Mouse (Mus musculus): ENCODE measurements at regions not wholly inside any gene's neighbourhood (a gene's known extent, or its start where the extent isn't known, plus 50 kb on each side); places are given as distances from the start of the nearest gene placed in this dataset.

DNA sequence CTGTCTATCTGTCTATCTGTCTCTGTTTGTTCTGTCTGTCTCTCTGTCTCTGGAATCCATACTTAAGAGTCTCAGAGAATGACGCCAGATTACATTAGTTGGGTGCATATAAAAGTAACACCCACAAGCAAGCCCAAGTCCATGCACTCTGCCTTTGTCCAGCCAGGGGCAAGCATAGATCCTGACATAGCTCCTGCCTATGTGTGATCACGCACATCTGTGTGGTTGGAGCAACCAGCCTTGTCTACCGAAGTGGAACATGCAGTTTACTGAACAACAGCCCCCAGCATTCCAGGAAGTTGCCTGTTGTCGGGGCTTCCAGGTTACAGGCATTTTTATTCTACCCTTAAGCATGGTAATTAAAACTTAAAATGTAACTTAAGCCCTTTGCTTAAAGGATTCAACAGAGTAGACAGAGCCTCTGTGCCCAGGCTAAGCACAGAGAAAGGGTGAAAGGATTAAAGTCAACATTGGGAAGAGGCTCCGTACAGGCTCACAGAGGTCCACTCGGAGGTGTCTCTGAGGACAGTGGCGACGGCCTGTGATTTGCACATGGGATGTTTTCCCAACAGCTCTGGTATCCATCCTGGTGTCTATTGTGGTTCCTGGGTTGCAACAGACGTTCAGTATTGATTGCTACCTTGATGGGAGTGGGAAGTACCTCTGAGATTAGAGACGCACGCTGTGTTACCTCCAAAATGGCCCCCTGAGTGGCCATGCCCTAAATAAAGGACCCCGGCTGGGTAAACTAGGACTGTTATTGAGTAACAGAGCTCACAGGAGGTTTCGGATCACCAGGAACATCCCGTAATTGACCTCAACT, 363.6 kb downstream of the Ajap1 start:
- H3K27ac ChIP-seq (ENCODE audit: low read depth) = no peak overlapping the region
- H3K4me2 ChIP-seq (ENCODE audit: low read length) = no peak overlapping the region
- no peak overlapping the region for H3K4me3 ChIP-seq (ENCODE audit: low read depth, low read length)
- DNase-seq (ENCODE audit: low spot score) (no peak), ATAC-seq (replicated peaks; ENCODE audit: low FRiP score, low TSS enrichment, low read depth) (no peak)
- H3K27me3 ChIP-seq (replicated peaks; ENCODE audit: control insufficient read depth, insufficient read depth, low read length) = no peaks in the 10 kb centered on the region
- WGBS = 69% methylated on average over 14 of the region's 14 CpGs
- H3K36me3 ChIP-seq (ENCODE audit: control insufficient read depth, insufficient read depth, low read length) = no peaks in the 10 kb centered on the region
- H3K9me3 ChIP-seq (ENCODE audit: control insufficient read depth, low read length) = no peaks in the 10 kb centered on the region
- no peaks in the 10 kb centered on the region for H3K4me1 ChIP-seq (replicated peaks; ENCODE audit: control insufficient read depth, insufficient read depth, low read length)
- no peak overlapping the region for H3K9ac ChIP-seq (ENCODE audit: low read length)

DNA sequence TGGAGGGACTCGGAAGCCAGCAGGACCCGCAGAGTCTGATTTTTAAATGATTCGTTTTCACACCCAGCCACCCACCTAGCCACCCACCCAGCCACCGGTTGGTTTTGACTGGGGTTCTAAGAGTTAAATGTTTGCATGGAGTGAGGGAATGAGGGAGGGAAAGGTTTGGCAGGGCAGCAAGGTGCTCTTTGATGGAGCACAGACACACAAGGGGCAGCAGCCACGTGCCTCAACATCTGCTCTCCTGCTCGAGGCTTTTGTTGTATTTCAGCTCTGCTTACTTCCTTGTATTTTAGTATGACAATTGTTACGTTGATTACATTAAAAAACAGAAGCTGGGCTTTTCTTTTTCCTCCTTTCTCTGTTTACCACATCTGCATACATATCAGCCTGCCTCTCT, 367.6 kb downstream of the Ajap1 start:
- Histone ChIP-seq H3K9me3 (ENCODE audit: control insufficient read depth, low read length) (peaks cover 5% of the 10 kb centered on the region; the same call in 1 of the 2 replicates), H3K9ac (ENCODE audit: low read length) (no peak overlapping the region), H3K4me1 (replicated peaks; ENCODE audit: control insufficient read depth, insufficient read depth, low read length) (0 out of 2 replicates have a peak, but pooled peaks cover 3% of the 10 kb centered on the region), H3K4me2 (ENCODE audit: low read length) (no peak overlapping the region), H3K4me3 (ENCODE audit: low read depth, low read length) (no peak overlapping the region), H3K36me3 (ENCODE audit: control insufficient read depth, insufficient read depth, low read length) (no peaks in the 10 kb centered on the region), H3K27me3 (replicated peaks; ENCODE audit: control insufficient read depth, insufficient read depth, low read length) (no peaks in the 10 kb centered on the region), H3K27ac (ENCODE audit: low read depth) (no peak overlapping the region)
- DNase-seq (ENCODE audit: low spot score) = no peak
- WGBS = 43% methylated on average over 7 of the region's 7 CpGs
- no peak for ATAC-seq (replicated peaks; ENCODE audit: low FRiP score, low TSS enrichment, low read depth)

DNA sequence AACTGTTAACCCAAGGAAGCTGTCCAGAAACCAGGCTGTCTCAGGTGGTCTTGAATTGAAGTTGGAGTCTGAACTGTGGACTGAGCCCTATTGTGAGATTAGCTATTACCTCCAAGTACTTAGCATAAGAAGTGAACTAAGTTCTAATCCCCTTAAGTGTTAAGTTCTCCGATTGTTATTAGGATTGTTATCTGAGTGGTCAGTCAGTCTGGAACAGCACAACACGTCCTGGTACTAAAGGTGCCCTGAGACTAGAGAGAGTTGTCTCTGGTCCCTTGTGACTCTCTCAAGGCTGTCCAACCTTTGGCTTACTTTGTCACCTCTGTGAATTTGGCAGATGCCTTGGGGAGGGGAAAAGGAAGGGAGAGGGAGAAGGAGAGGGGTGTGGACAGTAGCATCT, 369.0 kb downstream of the Ajap1 start:
- Histone ChIP-seq H3K4me1 (replicated peaks; ENCODE audit: control insufficient read depth, insufficient read depth, low read length) (0 out of 2 replicates have a peak, but pooled peaks cover 3% of the 10 kb centered on the region), H3K9ac (ENCODE audit: low read length) (no peak overlapping the region), H3K27me3 (replicated peaks; ENCODE audit: control insufficient read depth, insufficient read depth, low read length) (no peaks in the 10 kb centered on the region), H3K27ac (ENCODE audit: low read depth) (no peak overlapping the region), H3K36me3 (ENCODE audit: control insufficient read depth, insufficient read depth, low read length) (no peaks in the 10 kb centered on the region), H3K9me3 (ENCODE audit: control insufficient read depth, low read length) (peaks cover 5% of the 10 kb centered on the region; the same call in 1 of the 2 replicates), H3K4me3 (ENCODE audit: low read depth, low read length) (no peak overlapping the region), H3K4me2 (ENCODE audit: low read length) (no peak overlapping the region)
- WGBS = 81% methylated on average over 2 of the region's 2 CpGs
- ATAC-seq (replicated peaks; ENCODE audit: low FRiP score, low TSS enrichment, low read depth) (no peak), DNase-seq (ENCODE audit: low spot score) (no peak)

DNA sequence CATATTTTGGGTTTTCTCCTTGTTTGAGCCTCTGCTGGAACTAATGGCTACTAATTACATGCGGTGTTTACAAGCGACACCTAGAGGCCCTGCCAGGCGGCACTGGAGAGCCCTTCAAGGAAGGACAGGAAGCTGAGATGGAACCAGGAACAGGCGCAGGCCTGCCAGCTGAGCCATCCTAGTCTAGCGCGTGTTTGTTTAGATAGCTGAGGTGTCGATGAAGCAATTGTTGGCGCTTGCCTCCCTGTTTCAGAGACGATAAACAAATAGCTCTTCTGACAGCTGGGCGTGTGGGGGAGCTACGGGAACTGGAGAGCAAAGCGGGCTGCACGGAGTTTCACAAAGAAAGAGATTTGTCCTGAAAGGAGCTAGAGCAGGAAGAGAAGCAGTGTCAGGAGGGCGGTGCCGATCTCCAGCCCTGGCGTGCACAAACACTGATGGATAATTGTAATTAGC, 372.3 kb downstream of the Ajap1 start:
- H3K27ac ChIP-seq (ENCODE audit: low read depth) = no peak overlapping the region
- ATAC-seq (replicated peaks; ENCODE audit: low FRiP score, low TSS enrichment, low read depth) = no peak
- 36% methylated on average over 16 of the region's 16 CpGs for WGBS

GRCm38 (mm10) chr4:153098591-153098990, 384.0 kb downstream of the Ajap1 start:
- no peak for ATAC-seq (replicated peaks; ENCODE audit: low FRiP score, low TSS enrichment, low read depth)
- no peak overlapping the region for H3K27ac ChIP-seq (ENCODE audit: low read depth)
- no peak for DNase-seq (ENCODE audit: low spot score)
- no peak overlapping the region for H3K4me3 ChIP-seq (ENCODE audit: low read depth, low read length)
- H3K4me1 ChIP-seq (replicated peaks; ENCODE audit: control insufficient read depth, insufficient read depth, low read length) = no peaks in the 10 kb centered on the region
- no peaks in the 10 kb centered on the region for H3K9me3 ChIP-seq (ENCODE audit: control insufficient read depth, low read length)
- no peak overlapping the region for H3K4me2 ChIP-seq (ENCODE audit: low read length)
- no peak overlapping the region for H3K9ac ChIP-seq (ENCODE audit: low read length)
- 82% methylated on average over 12 of the region's 12 CpGs for WGBS
- H3K27me3 ChIP-seq (replicated peaks; ENCODE audit: control insufficient read depth, insufficient read depth, low read length) = no peaks in the 10 kb centered on the region
- no peaks in the 10 kb centered on the region for H3K36me3 ChIP-seq (ENCODE audit: control insufficient read depth, insufficient read depth, low read length)

More for the DNA sequence above, 372.3 kb downstream of the Ajap1 start:
- Histone ChIP-seq H3K4me2 (ENCODE audit: low read length) (peak overlapping the region; percentile 5; the same call in 1 of the 2 replicates), H3K36me3 (ENCODE audit: control insufficient read depth, insufficient read depth, low read length) (no peaks in the 10 kb centered on the region), H3K9ac (ENCODE audit: low read length) (no peak overlapping the region), H3K27me3 (replicated peaks; ENCODE audit: control insufficient read depth, insufficient read depth, low read length) (no peaks in the 10 kb centered on the region), H3K4me1 (replicated peaks; ENCODE audit: control insufficient read depth, insufficient read depth, low read length) (0 out of 2 replicates have a peak, but pooled peaks cover 3% of the 10 kb centered on the region), H3K9me3 (ENCODE audit: control insufficient read depth, low read length) (peaks cover 5% of the 10 kb centered on the region; the same call in 1 of the 2 replicates), H3K4me3 (ENCODE audit: low read depth, low read length) (no peak overlapping the region)
- DNase-seq (ENCODE audit: low spot score) = no peak

- WGBS = 100% methylated on average over 1 of the region's 1 CpGs
- Histone ChIP-seq H3K27me3 (replicated peaks; ENCODE audit: control insufficient read depth, insufficient read depth, low read length) (no peaks in the 10 kb centered on the region), H3K36me3 (ENCODE audit: control insufficient read depth, insufficient read depth, low read length) (no peaks in the 10 kb centered on the region), H3K9ac (ENCODE audit: low read length) (no peak overlapping the region), H3K4me1 (replicated peaks; ENCODE audit: control insufficient read depth, insufficient read depth, low read length) (no peaks in the 10 kb centered on the region), H3K4me2 (ENCODE audit: low read length) (no peak overlapping the region), H3K27ac (ENCODE audit: low read depth) (no peak overlapping the region), H3K9me3 (ENCODE audit: control insufficient read depth, low read length) (no peaks in the 10 kb centered on the region), H3K4me3 (ENCODE audit: low read depth, low read length) (no peak overlapping the region)
- no peak for ATAC-seq (replicated peaks; ENCODE audit: low FRiP score, low TSS enrichment, low read depth)
- no peak for DNase-seq (ENCODE audit: low spot score)
Measured at GRCm38 (mm10) chr4:153097601-153098000, 385.0 kb downstream of the Ajap1 start.

- 50% methylated on average over 3 of the region's 3 CpGs for WGBS
- Histone ChIP-seq H3K27me3 (replicated peaks; ENCODE audit: control insufficient read depth, insufficient read depth, low read length) (no peaks in the 10 kb centered on the region), H3K9me3 (ENCODE audit: control insufficient read depth, low read length) (no peaks in the 10 kb centered on the region), H3K4me2 (ENCODE audit: low read length) (no peak overlapping the region), H3K4me1 (replicated peaks; ENCODE audit: control insufficient read depth, insufficient read depth, low read length) (no peaks in the 10 kb centered on the region), H3K27ac (ENCODE audit: low read depth) (no peak overlapping the region), H3K4me3 (ENCODE audit: low read depth, low read length) (no peak overlapping the region), H3K9ac (ENCODE audit: low read length) (no peak overlapping the region), H3K36me3 (ENCODE audit: control insufficient read depth, insufficient read depth, low read length) (no peaks in the 10 kb centered on the region)
- ATAC-seq (replicated peaks; ENCODE audit: low FRiP score, low TSS enrichment, low read depth) = no peak
- DNase-seq (ENCODE audit: low spot score) = no peak
Measured at GRCm38 (mm10) chr4:153093129-153093528, 389.5 kb downstream of the Ajap1 start.

DNA sequence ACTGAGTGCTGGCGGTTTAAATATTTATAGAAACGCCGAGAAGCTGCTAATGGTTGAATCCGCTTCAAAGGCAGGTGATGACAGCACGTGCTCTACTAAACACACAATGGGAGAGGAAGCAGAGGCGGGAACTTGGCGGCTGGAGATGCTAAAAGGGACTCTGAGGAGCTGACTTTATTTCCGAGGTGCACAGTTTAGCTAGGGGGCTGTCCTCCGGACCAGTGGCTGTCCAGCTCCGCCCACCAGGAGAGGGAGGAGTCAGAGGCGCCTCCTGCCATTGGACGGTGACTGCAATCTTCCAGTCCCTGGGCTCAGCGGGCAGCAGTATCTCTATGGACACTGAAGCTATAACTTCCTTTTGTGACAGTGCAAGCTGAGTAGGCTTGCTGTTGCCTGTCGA, 400.4 kb downstream of the Ajap1 start:
- H3K9ac ChIP-seq (ENCODE audit: low read length) = no peak overlapping the region
- no peak overlapping the region for H3K27ac ChIP-seq (ENCODE audit: low read depth)
- H3K4me3 ChIP-seq (ENCODE audit: low read depth, low read length) = no peak overlapping the region
- H3K4me1 ChIP-seq (replicated peaks; ENCODE audit: control insufficient read depth, insufficient read depth, low read length) = no peaks in the 10 kb centered on the region
- DNase-seq (ENCODE audit: low spot score) (peak; percentile 57), ATAC-seq (replicated peaks; ENCODE audit: low FRiP score, low TSS enrichment, low read depth) (peak; percentile 53; the same call in 1 of the 2 replicates)
- H3K27me3 ChIP-seq (replicated peaks; ENCODE audit: control insufficient read depth, insufficient read depth, low read length) = no peaks in the 10 kb centered on the region
- 30% methylated on average over 14 of the region's 14 CpGs for WGBS
- H3K36me3 ChIP-seq (ENCODE audit: control insufficient read depth, insufficient read depth, low read length) = no peaks in the 10 kb centered on the region
- H3K9me3 ChIP-seq (ENCODE audit: control insufficient read depth, low read length) = no peaks in the 10 kb centered on the region
- no peak overlapping the region for H3K4me2 ChIP-seq (ENCODE audit: low read length)

- no peaks in the 10 kb centered on the region; the same call in 1 of the 2 replicates for H3K4me1 ChIP-seq (replicated peaks; ENCODE audit: control insufficient read depth, insufficient read depth, low read length)
- no peak overlapping the region for H3K9ac ChIP-seq (ENCODE audit: low read length)
- ATAC-seq (replicated peaks; ENCODE audit: low FRiP score, low TSS enrichment, low read depth) (no peak), DNase-seq (ENCODE audit: low spot score) (no peak)
- no peak overlapping the region for H3K4me2 ChIP-seq (ENCODE audit: low read length)
- H3K27me3 ChIP-seq (replicated peaks; ENCODE audit: control insufficient read depth, insufficient read depth, low read length) = peaks cover 2% of the 10 kb centered on the region; the same call in 1 of the 2 replicates
- H3K4me3 ChIP-seq (ENCODE audit: low read depth, low read length) = no peak overlapping the region
- WGBS = 38% methylated on average over 3 of the region's 3 CpGs
- no peak overlapping the region for H3K27ac ChIP-seq (ENCODE audit: low read depth)
- H3K36me3 ChIP-seq (ENCODE audit: control insufficient read depth, insufficient read depth, low read length) = no peaks in the 10 kb centered on the region
- H3K9me3 ChIP-seq (ENCODE audit: control insufficient read depth, low read length) = no peaks in the 10 kb centered on the region
Measured at GRCm38 (mm10) chr4:153074590-153074989, 408.0 kb downstream of the Ajap1 start.

Measured in intestine, embryonic 14.5 days (tissue).